Mouse (Mus musculus) myocyte (in vitro differentiated cells): ENCODE results near the gene Ankfy1.

Experiments
- E2F4 ChIP-seq: IDR thresholded peaks from one replicate; pipeline ENCODE4 v1.6.1; 2011; ENCODE audit warnings: mild to moderate bottlenecking, control low read depth, moderate library complexity; ENCODE audit not compliant: insufficient read depth
- MAX ChIP-seq: IDR thresholded peaks from one replicate; pipeline ENCODE4 v1.6.1; 2011; ENCODE audit warnings: low read depth, mild to moderate bottlenecking, control low read depth
- POLR2A ChIP-seq: IDR thresholded peaks from one replicate; pipeline ENCODE4 v1.6.1; 2011; ENCODE audit warnings: low read depth, mild to moderate bottlenecking, control low read depth, moderate library complexity; ENCODE audit not compliant: insufficient read length
- POLR2AphosphoS2 ChIP-seq: IDR thresholded peaks from one replicate; pipeline ENCODE4 v1.6.1; 2011; ENCODE audit warnings: low read depth, control low read depth; ENCODE audit not compliant: insufficient read length
- SRF ChIP-seq: IDR thresholded peaks from one replicate; pipeline ENCODE4 v1.6.1; 2011; ENCODE audit warnings: low read depth; ENCODE audit not compliant: control insufficient read depth, insufficient read length
- USF1 ChIP-seq: IDR thresholded peaks from one replicate; pipeline ENCODE4 v1.6.1; 2011; ENCODE audit warnings: low read depth, mild to moderate bottlenecking, control low read depth, moderate library complexity

DNA sequence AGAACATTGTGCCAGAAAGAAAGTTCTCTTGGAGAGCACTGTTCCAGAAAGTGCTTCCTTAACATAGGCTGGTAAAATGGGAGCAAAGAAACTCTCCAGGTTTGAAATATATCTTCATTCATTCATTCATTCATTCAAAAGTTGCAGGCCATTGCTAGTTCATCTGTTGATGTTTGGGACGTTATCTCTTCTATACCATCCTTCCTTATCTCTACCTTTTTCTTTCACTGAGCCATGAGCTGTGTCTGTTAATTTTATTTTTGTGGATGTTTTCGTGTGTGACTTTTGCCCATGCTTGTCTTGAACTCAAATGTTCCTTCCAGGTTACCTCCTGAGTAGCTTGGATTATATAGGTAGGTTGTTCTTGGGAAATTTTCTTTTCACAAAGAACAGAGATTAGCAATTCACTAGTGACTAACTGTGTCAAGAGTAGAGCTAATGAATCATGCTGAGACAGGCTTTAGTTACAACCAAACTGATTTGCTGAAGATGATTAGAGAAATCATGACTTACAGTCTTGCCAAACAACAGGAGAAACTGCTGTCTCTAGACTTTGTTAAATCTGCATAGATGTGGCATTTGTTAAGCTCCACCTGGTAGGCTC, 6.7 kb downstream of the Ankfy1 start:
- TF ChIP-seq POLR2A (no peak), MAX (no peak), POLR2AphosphoS2 (no peak), E2F4 (no peak), SRF (no peak), USF1 (no peak)
